Mouse (Mus musculus): ENCODE measurements at regions not wholly inside any gene's neighbourhood (a gene's known extent, or its start where the extent isn't known, plus 50 kb on each side); places are given as distances from the start of the nearest gene placed in this dataset.

DNA sequence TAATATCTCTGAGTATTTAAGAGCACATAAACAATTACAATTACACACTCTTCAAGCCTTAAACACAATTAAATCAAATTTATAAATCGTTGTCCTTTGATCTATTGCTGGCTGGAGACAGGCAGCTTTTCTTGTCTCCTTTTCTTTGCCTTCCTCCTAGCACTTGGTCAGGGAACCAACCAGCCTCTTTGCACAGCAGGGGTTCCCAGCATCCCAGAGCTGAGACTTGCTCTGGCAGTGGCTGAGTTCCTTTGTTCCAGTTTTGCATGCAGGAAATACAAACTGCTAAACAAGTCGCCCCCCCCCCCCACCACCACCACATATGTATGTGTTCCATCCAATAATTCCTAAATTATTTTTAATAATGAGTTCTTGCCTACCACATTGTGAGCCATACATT is 166.7 kb downstream of the Dio2 start:
- TF ChIP-seq MAFK (IDR thresholded peaks at IDR 0.05; ENCODE audit: insufficient read depth, low read depth, low read length), result no peak
- TF ChIP-seq CHD2 (IDR thresholded peaks at IDR 0.05; ENCODE audit: low read depth, low read length), result no peak
- no peak for TF ChIP-seq HCFC1 (IDR thresholded peaks at IDR 0.05; ENCODE audit: borderline replicate concordance, insufficient read depth, low read length)
- TF ChIP-seq ZC3H11A (IDR thresholded peaks at IDR 0.05; ENCODE audit: borderline replicate concordance, low read depth, low read length), result no peak
- TF ChIP-seq ZNF384 (IDR thresholded peaks at IDR 0.05; ENCODE audit: low read depth, low read length), result no peak

Measured in ES-E14 (cell line).